Mouse (Mus musculus): Measurements from ENCODE around the gene Tshz3.

GRCm38 (mm10) chr7:36694642-36695191, 3.2 kb upstream of the Tshz3 start:
- TF ChIP-seq POLR2A (IDR thresholded peaks at IDR 0.05; ENCODE audit: borderline replicate concordance, control insufficient read depth, low read depth, low read length) (no peak), CTCF (IDR thresholded peaks at IDR 0.05; ENCODE audit: control insufficient read depth, insufficient read depth, low read length) (no peak)
